Mouse (Mus musculus): ENCODE measurements at regions not wholly inside any gene's neighbourhood (a gene's known extent, or its start where the extent isn't known, plus 50 kb on each side); places are given as distances from the start of the nearest gene placed in this dataset.

DNA sequence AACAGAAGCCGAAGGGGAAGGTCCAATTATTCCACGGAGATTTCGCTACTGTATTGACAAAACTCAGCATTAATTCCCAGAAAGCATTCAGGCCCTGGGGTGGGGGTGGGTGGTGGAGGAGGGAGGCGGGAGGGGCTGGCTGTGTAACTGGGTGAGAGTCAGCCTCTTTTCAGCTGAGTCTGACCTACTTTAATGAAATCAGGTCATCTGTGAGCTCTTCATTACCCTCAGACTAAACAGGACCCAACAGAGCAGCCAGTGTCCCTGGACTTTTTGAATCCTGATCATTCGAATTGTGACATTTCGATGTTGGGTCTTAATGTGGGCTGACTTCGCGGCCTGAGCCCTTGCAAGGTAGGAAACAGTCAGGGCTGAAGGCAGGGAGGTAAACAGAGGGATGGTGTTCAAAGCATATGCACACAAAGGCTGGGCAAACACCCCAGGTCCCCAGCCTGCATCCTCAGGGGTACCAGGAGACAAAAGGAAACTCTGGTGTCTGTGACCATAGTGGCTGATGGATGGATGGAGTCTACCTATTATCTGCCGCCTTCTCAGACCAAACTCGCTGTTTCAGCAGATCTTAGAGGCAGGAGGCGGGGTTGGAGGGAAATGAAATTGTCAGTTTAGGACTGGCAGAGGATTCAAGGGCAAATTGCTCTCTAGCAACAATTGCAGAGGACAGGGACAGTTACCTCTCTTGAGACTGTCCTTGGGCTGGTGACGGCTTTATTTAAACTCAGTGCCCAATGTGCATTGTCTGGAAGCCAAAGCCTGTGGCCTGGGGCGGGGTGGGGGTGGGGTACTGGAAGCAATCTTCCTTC, 113.7 kb downstream of the Mycn start:
- DNase-seq (ENCODE audit: low read depth in 3 of 3, low spot score in 3 of 3) (no peak), ATAC-seq (ENCODE audit: insufficient read depth) (no peak)
- no peak overlapping the region for H3K9ac ChIP-seq (replicated peaks)
- H3K4me1 ChIP-seq (replicated peaks; ENCODE audit: control insufficient read depth in 2 of 2, insufficient read depth in 2 of 2, low read length in 1 of 2) = no peaks in the 10 kb centered on the region
- 57% methylated on average over 13 of the region's 13 CpGs for WGBS (ENCODE audit: insufficient replicate concordance)
- H3K27me3 ChIP-seq (ENCODE audit: control insufficient read depth, insufficient read depth, low read length) = no peaks in the 10 kb centered on the region
- H3K4me2 ChIP-seq (ENCODE audit: low read depth) = no peak overlapping the region
- H3K36me3 ChIP-seq (replicated peaks; ENCODE audit: control insufficient read depth, insufficient read depth, low read depth) = no peaks in the 10 kb centered on the region
- no peak overlapping the region for H3K27ac ChIP-seq
- TF ChIP-seq CTCF (IDR thresholded peaks at IDR 0.05; ENCODE audit: low read depth) (no peak), EP300 (IDR thresholded peaks at IDR 0.05; ENCODE audit: low read depth) (no peak)
- H3K9me3 ChIP-seq (ENCODE audit: control insufficient read depth, low read length) = no peaks in the 10 kb centered on the region
- H3K4me3 ChIP-seq (ENCODE audit: insufficient read depth in 1 of 2, low read depth in 2 of 2, low read length in 2 of 2) = no peak overlapping the region

- no peaks in the 10 kb centered on the region for H3K27me3 ChIP-seq (ENCODE audit: control insufficient read depth, insufficient read depth, low read length)
- H3K4me2 ChIP-seq (ENCODE audit: low read depth) = no peak overlapping the region
- no peak overlapping the region for H3K9ac ChIP-seq (replicated peaks)
- H3K4me3 ChIP-seq (ENCODE audit: insufficient read depth in 1 of 2, low read depth in 2 of 2, low read length in 2 of 2) = no peak overlapping the region
- no peak for DNase-seq (ENCODE audit: low read depth in 3 of 3, low spot score in 3 of 3)
- H3K27ac ChIP-seq = no peak overlapping the region
- H3K9me3 ChIP-seq (ENCODE audit: control insufficient read depth, low read length) = no peaks in the 10 kb centered on the region
- no peaks in the 10 kb centered on the region for H3K36me3 ChIP-seq (replicated peaks; ENCODE audit: control insufficient read depth, insufficient read depth, low read depth)
- ATAC-seq (ENCODE audit: insufficient read depth) = no peak
- WGBS (ENCODE audit: insufficient replicate concordance) = 55% methylated on average over 9 of the region's 9 CpGs
- TF ChIP-seq EP300 (IDR thresholded peaks at IDR 0.05; ENCODE audit: low read depth) = no peak
- TF ChIP-seq CTCF (IDR thresholded peaks at IDR 0.05; ENCODE audit: low read depth) = no peak
- no peaks in the 10 kb centered on the region for H3K4me1 ChIP-seq (replicated peaks; ENCODE audit: control insufficient read depth in 2 of 2, insufficient read depth in 2 of 2, low read length in 1 of 2)
Observed at GRCm38 (mm10) chr12:12827379-12827778, 114.3 kb downstream of the Mycn start.

- no peak overlapping the region for H3K27ac ChIP-seq
- no peaks in the 10 kb centered on the region for H3K27me3 ChIP-seq (ENCODE audit: control insufficient read depth, insufficient read depth, low read length)
- H3K9ac ChIP-seq (replicated peaks) = no peak overlapping the region
- no peak overlapping the region for H3K4me3 ChIP-seq (ENCODE audit: insufficient read depth in 1 of 2, low read depth in 2 of 2, low read length in 2 of 2)
- H3K9me3 ChIP-seq (ENCODE audit: control insufficient read depth, low read length) = no peaks in the 10 kb centered on the region
- no peaks in the 10 kb centered on the region; a peak in 1 of 4 replicates for H3K4me1 ChIP-seq (replicated peaks; ENCODE audit: control insufficient read depth in 2 of 2, insufficient read depth in 2 of 2, low read length in 1 of 2)
- no peak overlapping the region for H3K4me2 ChIP-seq (ENCODE audit: low read depth)
- no peaks in the 10 kb centered on the region for H3K36me3 ChIP-seq (replicated peaks; ENCODE audit: control insufficient read depth, insufficient read depth, low read depth)
- ATAC-seq (ENCODE audit: insufficient read depth) (no peak), DNase-seq (ENCODE audit: low read depth in 3 of 3, low spot score in 3 of 3) (no peak)
- WGBS (ENCODE audit: insufficient replicate concordance) = 51% methylated on average over 3 of the region's 3 CpGs
- TF ChIP-seq CTCF (IDR thresholded peaks at IDR 0.05; ENCODE audit: low read depth) (no peak), EP300 (IDR thresholded peaks at IDR 0.05; ENCODE audit: low read depth) (no peak)
Observed at GRCm38 (mm10) chr12:12826431-12826830, 115.3 kb downstream of the Mycn start.

- no peak overlapping the region for H3K4me2 ChIP-seq (ENCODE audit: low read depth)
- no peak for ATAC-seq (ENCODE audit: insufficient read depth)
- no peak overlapping the region for H3K9ac ChIP-seq (replicated peaks)
- DNase-seq (ENCODE audit: low read depth in 3 of 3, low spot score in 3 of 3) = no peak
- TF ChIP-seq EP300 (IDR thresholded peaks at IDR 0.05; ENCODE audit: low read depth) (no peak), CTCF (IDR thresholded peaks at IDR 0.05; ENCODE audit: low read depth) (no peak)
- H3K36me3 ChIP-seq (replicated peaks; ENCODE audit: control insufficient read depth, insufficient read depth, low read depth) = no peaks in the 10 kb centered on the region
- WGBS (ENCODE audit: insufficient replicate concordance) = 71% methylated on average over 5 of the region's 5 CpGs
- H3K9me3 ChIP-seq (ENCODE audit: control insufficient read depth, low read length) = no peaks in the 10 kb centered on the region
- H3K27me3 ChIP-seq (ENCODE audit: control insufficient read depth, insufficient read depth, low read length) = no peaks in the 10 kb centered on the region
- H3K4me1 ChIP-seq (replicated peaks; ENCODE audit: control insufficient read depth in 2 of 2, insufficient read depth in 2 of 2, low read length in 1 of 2) = no peaks in the 10 kb centered on the region; a peak in 1 of 4 replicates
- no peak overlapping the region for H3K27ac ChIP-seq
- H3K4me3 ChIP-seq (ENCODE audit: insufficient read depth in 1 of 2, low read depth in 2 of 2, low read length in 2 of 2) = no peak overlapping the region
Observed at GRCm38 (mm10) chr12:12825842-12826241, 115.9 kb downstream of the Mycn start.

- Histone ChIP-seq H3K4me3 (ENCODE audit: insufficient read depth in 1 of 2, low read depth in 2 of 2, low read length in 2 of 2) (no peak overlapping the region), H3K9me3 (ENCODE audit: control insufficient read depth, low read length) (no peaks in the 10 kb centered on the region), H3K27me3 (ENCODE audit: control insufficient read depth, insufficient read depth, low read length) (no peaks in the 10 kb centered on the region), H3K4me1 (replicated peaks; ENCODE audit: control insufficient read depth in 2 of 2, insufficient read depth in 2 of 2, low read length in 1 of 2) (no peaks in the 10 kb centered on the region; a peak in 1 of 4 replicates), H3K36me3 (replicated peaks; ENCODE audit: control insufficient read depth, insufficient read depth, low read depth) (no peaks in the 10 kb centered on the region), H3K4me2 (ENCODE audit: low read depth) (no peak overlapping the region), H3K27ac (no peak overlapping the region), H3K9ac (replicated peaks) (no peak overlapping the region)
- 38% methylated on average over 7 of the region's 7 CpGs for WGBS (ENCODE audit: insufficient replicate concordance)
- TF ChIP-seq EP300 (IDR thresholded peaks at IDR 0.05; ENCODE audit: low read depth) = no peak
- TF ChIP-seq CTCF (IDR thresholded peaks at IDR 0.05; ENCODE audit: low read depth) = no peak
- no peak for ATAC-seq (ENCODE audit: insufficient read depth)
- no peak for DNase-seq (ENCODE audit: low read depth in 3 of 3, low spot score in 3 of 3)
Observed at GRCm38 (mm10) chr12:12821473-12821872, 120.2 kb downstream of the Mycn start.
